Mouse (Mus musculus) testis, adult 10 weeks (tissue): ENCODE measurements around the gene Lman2l. TPM values are rescaled to one million over a fixed set of nuclear protein-coding genes. Genes with fewer than 3 reads are reported as not detected.

Experiments used
- polyA plus RNA-seq: library from polyadenylated mRNA; stranded (reverse); fragments of 350-450 nt; fragmentation: Illumina TruSeq; extraction: RNeasy Lipid Tissue Mini Kit (QIAGEN cat#74804); gene quantifications from one replicate; pipeline ENCODE4 v1.2.3, GENCODE M21; 2014; ENCODE audit warnings: low read depth, low replicate concordance

The Lman2l gene
- polyA plus RNA-seq, result 7.0 TPM

GRCm38 (mm10) chr1:36444471-36445464 lies at the start of gene Lman2l:
TSS of gene Lman2l (minus strand) at chr1:36445271.

GRCm38 (mm10) chr1:36471181-36472105 lies 26.4 kb upstream of the Lman2l start, which contains the start of gene Cnnm4:
TSS of gene Cnnm4 (plus strand) at chr1:36471620.

GRCm38 (mm10) chr1:36371934-36372845 lies 72.9 kb downstream of the Lman2l start, which contains the start of gene Fer1l5:
TSS of gene Fer1l5 (plus strand) at chr1:36372291.

Other genes starting within 250 kb of the Lman2l start
- gene Uggt1, start 200.6 kb downstream of the Lman2l start, polyA plus RNA-seq, result 24.1 TPM
- gene Neurl3, start 170.6 kb downstream of the Lman2l start, polyA plus RNA-seq, result 0.25 TPM
- 0.21 TPM for gene Arid5a, start 137.5 kb downstream of the Lman2l start, polyA plus RNA-seq
- 32.8 TPM for gene Kansl3, start 76.1 kb downstream of the Lman2l start, polyA plus RNA-seq
- gene Fer1l5, start 73.0 kb downstream of the Lman2l start, polyA plus RNA-seq, result 30.1 TPM
- 6.3 TPM for gene Cnnm4, start 26.3 kb upstream of the Lman2l start, polyA plus RNA-seq
- gene Cnnm3, start 66.6 kb upstream of the Lman2l start, polyA plus RNA-seq, result 2.0 TPM
- gene Ankrd23, start 91.6 kb upstream of the Lman2l start, polyA plus RNA-seq, result 2.9 TPM
- gene Gm42417, start 94.2 kb upstream of the Lman2l start, polyA plus RNA-seq, result 0.29 TPM
- 2.6 TPM for gene Ankrd39, start 102.2 kb upstream of the Lman2l start, polyA plus RNA-seq
- 0.67 TPM for gene Sema4c, start 113.1 kb upstream of the Lman2l start, polyA plus RNA-seq
- 12.1 TPM for gene Fam178b, start 237.9 kb upstream of the Lman2l start, polyA plus RNA-seq
- gene Cox5b, start 246.2 kb upstream of the Lman2l start, polyA plus RNA-seq, result 79.7 TPM